Mouse (Mus musculus) testis, adult 2 months (tissue): Measurements from ENCODE around the gene Tubb5.

Experiments used
- CTCF ChIP-seq: fragments of 200-500 bp; IDR thresholded peaks from 2 replicates; pipeline ENCODE4 v1.5.1; 2012; ENCODE audit warnings: low read depth, mild to moderate bottlenecking, inconsistent platforms, low read length, moderate library complexity; ENCODE audit not compliant: control insufficient read depth, insufficient read depth, insufficient replicate concordance
- POLR2A ChIP-seq: fragments of 200-500 bp; IDR thresholded peaks from 2 replicates; pipeline ENCODE4 v1.6.1; 2012; ENCODE audit warnings: low read depth, mild to moderate bottlenecking, inconsistent platforms, low read length, moderate library complexity; ENCODE audit not compliant: control insufficient read depth

- TF ChIP-seq POLR2A (no peak), CTCF (no peak)
Measured at GRCm38 (mm10) chr17:35870151-35870883, 32.2 kb upstream of the Tubb5 start.
